Mouse (Mus musculus): ENCODE measurements around the gene Gm45140.

The Gm45140 gene

GRCm38 (mm10) chr6:87845031-87845695 is 9.6 kb upstream of the Gm45140 start:
- no peak for DNase-seq (ENCODE audit: low spot score)

- no peak for DNase-seq (ENCODE audit: low spot score)
Observed at GRCm38 (mm10) chr6:87842254-87842653, 6.7 kb upstream of the Gm45140 start.

- DNase-seq (ENCODE audit: low spot score) = no peak
Observed at GRCm38 (mm10) chr6:87841635-87842034, 6.0 kb upstream of the Gm45140 start.

- DNase-seq (ENCODE audit: low spot score) = no peak
Observed at GRCm38 (mm10) chr6:87839797-87840341, 4.3 kb upstream of the Gm45140 start.

GRCm38 (mm10) chr6:87838551-87839197 is 3.1 kb upstream of the Gm45140 start, which contains the start of gene Isy1:
Gene Isy1, minus strand, starts transcription at chr6:87838798.
- peak; percentile 73 for DNase-seq (ENCODE audit: low spot score)

GRCm38 (mm10) chr6:87820366-87820765 is 15.2 kb downstream of the Gm45140 start:
- no peak for DNase-seq (ENCODE audit: low spot score)

GRCm38 (mm10) chr6:87814486-87814885 is 21.1 kb downstream of the Gm45140 start:
- no peak for DNase-seq (ENCODE audit: low spot score)

- no peak for DNase-seq (ENCODE audit: low spot score)
Observed at GRCm38 (mm10) chr6:87812656-87813055, 22.9 kb downstream of the Gm45140 start.

GRCm38 (mm10) chr6:87811675-87812338 is 23.8 kb downstream of the Gm45140 start, which contains the start of gene Rab43:
Gene Rab43, minus strand, starts transcription at chr6:87812164.
- peak; percentile 83 for DNase-seq (ENCODE audit: low spot score)

- peak; percentile 51 for DNase-seq (ENCODE audit: low spot score)
Observed at GRCm38 (mm10) chr6:87810713-87811669, 24.6 kb downstream of the Gm45140 start.

GRCm38 (mm10) chr6:87810311-87810710 is 25.3 kb downstream of the Gm45140 start:
- no peak for DNase-seq (ENCODE audit: low spot score)

- no peak for DNase-seq (ENCODE audit: low spot score)
Observed at GRCm38 (mm10) chr6:87809651-87810161, 25.9 kb downstream of the Gm45140 start.

GRCm38 (mm10) chr6:87809144-87809543 is 26.5 kb downstream of the Gm45140 start:
- no peak for DNase-seq (ENCODE audit: low spot score)

GRCm38 (mm10) chr6:87808521-87808920 is 27.1 kb downstream of the Gm45140 start:
- no peak for DNase-seq (ENCODE audit: low spot score)

GRCm38 (mm10) chr6:87807735-87808440 is 27.7 kb downstream of the Gm45140 start:
- DNase-seq (ENCODE audit: low spot score) = no peak

GRCm38 (mm10) chr6:87806857-87807256 is 28.7 kb downstream of the Gm45140 start:
- DNase-seq (ENCODE audit: low spot score) = no peak

- DNase-seq (ENCODE audit: low spot score) = no peak
Observed at GRCm38 (mm10) chr6:87806028-87806427, 29.6 kb downstream of the Gm45140 start.

GRCm38 (mm10) chr6:87805448-87805847 is 30.1 kb downstream of the Gm45140 start:
- no peak for DNase-seq (ENCODE audit: low spot score)

- no peak for DNase-seq (ENCODE audit: low spot score)
Observed at GRCm38 (mm10) chr6:87804886-87805285, 30.7 kb downstream of the Gm45140 start.

- DNase-seq (ENCODE audit: low spot score) = no peak
Observed at GRCm38 (mm10) chr6:87804036-87804435, 31.6 kb downstream of the Gm45140 start.

- DNase-seq (ENCODE audit: low spot score) = no peak
Observed at GRCm38 (mm10) chr6:87802462-87802861, 33.1 kb downstream of the Gm45140 start.

All from ovary, postnatal 10 days (tissue).